ENCODE assay signal across 24 mouse cellular contexts in the genomic region with DNA sequence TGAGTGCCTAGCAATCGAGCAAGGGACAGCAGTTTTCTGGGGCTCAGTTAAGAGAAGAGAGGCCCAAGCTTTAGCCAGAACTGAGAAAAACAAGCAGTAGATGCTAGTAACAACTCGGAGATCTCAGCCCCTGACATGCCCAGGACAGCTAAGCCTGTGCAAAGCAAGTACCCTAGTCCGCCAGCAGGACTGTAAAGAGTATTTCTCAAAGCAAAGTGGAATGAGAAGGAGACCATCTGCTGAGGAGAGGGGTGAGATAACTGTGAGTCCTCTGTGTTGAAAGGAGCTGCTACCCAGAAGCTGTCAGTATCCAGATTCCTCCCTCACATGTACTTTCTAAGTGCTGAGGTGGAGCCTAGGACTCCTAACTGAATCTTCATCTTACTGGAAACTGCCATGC. TPM values are rescaled to one million over a fixed set of nuclear protein-coding genes. Genes with fewer than 3 reads are reported as not detected.
DNase-seq lines count a peak whose midpoint lies in the region; ATAC-seq and TF ChIP-seq lines count a peak whose summit lies in the region.
"Had no signal": no experiment of that assay in that cellular context is flagged by ENCODE, and none has a peak within 500 bp of the region (broad histone marks: within the 10 kb centered on the region; RNA-seq: fewer than 3 reads in every experiment).

No protein-coding gene starts in this region.

- no peak overlapping the region for H3K27ac ChIP-seq in kidney, embryonic 16.5 days (ENCODE audit: low read length)
- H3K27ac ChIP-seq in limb, embryonic 11.5 days (replicated peaks; ENCODE audit: low read depth, low read length): no peak overlapping the region
- no peak overlapping the region for H3K27ac ChIP-seq in lung, postnatal 0 days (ENCODE audit: low read length)
- H3K27ac ChIP-seq: embryonic facial prominence, embryonic 12.5 days; forebrain, embryonic 10.5 days; forebrain, embryonic 15.5 days; hindbrain, embryonic 14.5 days; kidney, embryonic 15.5 days; limb, embryonic 12.5 days; liver, embryonic 15.5 days; macrophage; midbrain, embryonic 13.5 days had no signal

- no peak overlapping the region for H3K9ac ChIP-seq in kidney, embryonic 16.5 days (replicated peaks; ENCODE audit: low read length)
- H3K9ac ChIP-seq in limb, embryonic 11.5 days (ENCODE audit: low read length): no peak overlapping the region
- H3K9ac ChIP-seq in lung, postnatal 0 days (replicated peaks; ENCODE audit: low read depth): no peak overlapping the region
- H3K9ac ChIP-seq: embryonic facial prominence, embryonic 12.5 days; forebrain, embryonic 15.5 days; hindbrain, embryonic 14.5 days; kidney, embryonic 15.5 days; limb, embryonic 12.5 days; liver, embryonic 15.5 days; midbrain, embryonic 13.5 days had no signal

- WGBS in kidney, embryonic 16.5 days: 87% methylated on average over 3 of the region's 3 CpGs
- WGBS in limb, embryonic 11.5 days: 86% methylated on average over 3 of the region's 3 CpGs
- 50% methylated on average over 3 of the region's 3 CpGs for WGBS in lung, postnatal 0 days

- peak; percentile 23; the same call in 1 of the 2 replicates for TF ChIP-seq EP300 in lung, postnatal 0 days (IDR thresholded peaks at IDR 0.05)

- peak; percentile 1 for DNase-seq in kidney, adult 11 months
- DNase-seq in limb, embryonic 11.5 days (ENCODE audit: low spot score): peak; percentile 17
- DNase-seq in lung, postnatal 0 days (ENCODE audit: low spot score): peak; percentile 79
- no peak for DNase-seq in frontal cortex, postnatal 25 days (ENCODE audit: low spot score in 2 of 2)
- DNase-seq: adrenal gland, adult 2 months; B cell, adult 2 months; cerebellum, adult 8-10 months; embryo, embryonic 11 days; gastrocnemius, postnatal 10 days; kidney, adult 18-20 months; kidney, postnatal 36 days; layer of hippocampus, postnatal 36 days had no signal

- H3K4me2 ChIP-seq in kidney, embryonic 16.5 days (replicated peaks; ENCODE audit: low read depth, low read length): no peak overlapping the region
- H3K4me2 ChIP-seq in limb, embryonic 11.5 days (ENCODE audit: low read depth, severe bottlenecking): no peak overlapping the region
- no peak overlapping the region for H3K4me2 ChIP-seq in lung, postnatal 0 days (replicated peaks; ENCODE audit: low read depth, low read length)
- H3K4me2 ChIP-seq: embryonic facial prominence, embryonic 12.5 days; forebrain, embryonic 15.5 days; heart, embryonic 11.5 days; hindbrain, embryonic 14.5 days; kidney, embryonic 15.5 days; limb, embryonic 12.5 days; liver, embryonic 15.5 days; midbrain, embryonic 13.5 days had no signal

- peaks cover 20% of the 10 kb centered on the region for H3K36me3 ChIP-seq in kidney, embryonic 16.5 days (ENCODE audit: insufficient read depth, low read length)
- no peaks in the 10 kb centered on the region; the same call in 1 of the 2 replicates for H3K36me3 ChIP-seq in limb, embryonic 11.5 days (ENCODE audit: control insufficient read depth, insufficient read depth, low read length)
- H3K36me3 ChIP-seq in lung, postnatal 0 days (ENCODE audit: insufficient read depth, low read length): no peaks in the 10 kb centered on the region
- H3K36me3 ChIP-seq: embryonic facial prominence, embryonic 12.5 days; forebrain, embryonic 15.5 days; liver, embryonic 15.5 days had no signal

- TF ChIP-seq CTCF in lung, postnatal 0 days (IDR thresholded peaks at IDR 0.05): peak; percentile 55

- H3K4me1 ChIP-seq in kidney, embryonic 16.5 days (ENCODE audit: insufficient read depth, low read length): peaks cover 4% of the 10 kb centered on the region; the same call in 1 of the 2 replicates
- no peaks in the 10 kb centered on the region for H3K4me1 ChIP-seq in limb, embryonic 11.5 days (ENCODE audit: control insufficient read depth, insufficient read depth, low read length)
- H3K4me1 ChIP-seq in lung, postnatal 0 days (ENCODE audit: insufficient read depth, low read depth, low read length): no peaks in the 10 kb centered on the region
- H3K4me1 ChIP-seq: forebrain, embryonic 10.5 days; forebrain, embryonic 15.5 days; midbrain, embryonic 13.5 days had no signal

- H3K4me3 ChIP-seq in kidney, embryonic 16.5 days (ENCODE audit: low read length): no peak overlapping the region
- H3K4me3 ChIP-seq in limb, embryonic 11.5 days (ENCODE audit: low read depth, low read length): no peak overlapping the region
- H3K4me3 ChIP-seq in lung, postnatal 0 days (ENCODE audit: low read depth, low read length): no peak overlapping the region
- H3K4me3 ChIP-seq: embryonic facial prominence, embryonic 12.5 days; forebrain, embryonic 10.5 days; forebrain, embryonic 15.5 days; kidney, embryonic 15.5 days; limb, embryonic 12.5 days; liver, embryonic 15.5 days; midbrain, embryonic 13.5 days had no signal

- no peak for ATAC-seq in kidney, embryonic 16.5 days (ENCODE audit: low FRiP score, low TSS enrichment)
- ATAC-seq in limb, embryonic 11.5 days (ENCODE audit: insufficient number of reproducible peaks, low FRiP score, low TSS enrichment, low read depth): no peak
- peak; percentile 79 for ATAC-seq in lung, postnatal 0 days
- ATAC-seq in inflammation-experienced regulatory T-cells, adult 6 months: no peak
- ATAC-seq: forebrain, embryonic 15.5 days; midbrain, embryonic 13.5 days had no signal

- H3K27me3 ChIP-seq in kidney, embryonic 16.5 days (ENCODE audit: insufficient read depth, low read length): no peaks in the 10 kb centered on the region
- no peaks in the 10 kb centered on the region for H3K27me3 ChIP-seq in limb, embryonic 11.5 days (ENCODE audit: control insufficient read depth, insufficient read depth, low read length)
- H3K27me3 ChIP-seq in lung, postnatal 0 days (replicated peaks; ENCODE audit: insufficient read depth, low read length): no peaks in the 10 kb centered on the region
- H3K27me3 ChIP-seq: embryonic facial prominence, embryonic 12.5 days; forebrain, embryonic 15.5 days; kidney, embryonic 15.5 days; limb, embryonic 12.5 days; liver, embryonic 15.5 days; midbrain, embryonic 13.5 days had no signal

- no peaks in the 10 kb centered on the region for H3K9me3 ChIP-seq in kidney, embryonic 16.5 days (ENCODE audit: low read length)
- no peaks in the 10 kb centered on the region for H3K9me3 ChIP-seq in limb, embryonic 11.5 days (ENCODE audit: control insufficient read depth, low read length)
- H3K9me3 ChIP-seq in lung, postnatal 0 days (ENCODE audit: low read length): no peaks in the 10 kb centered on the region
- H3K9me3 ChIP-seq: embryonic facial prominence, embryonic 12.5 days; forebrain, embryonic 10.5 days; forebrain, embryonic 15.5 days; kidney, embryonic 15.5 days; limb, embryonic 12.5 days; liver, embryonic 15.5 days; midbrain, embryonic 13.5 days had no signal

RNA-seq across cellular contexts. Expression of a gene that starts 20.5 kb away (rescaled TPM):
- polyA plus RNA-seq in kidney, embryonic 16.5 days (2015; fragmentation: Nextera tagmentation; extraction: Ambion mirVana): 32.9 and 33.1 TPM in 2 replicates
- 21.1 and 24.2 TPM in 2 replicates for polyA plus RNA-seq in limb, embryonic 11.5 days (2014; fragmentation: Nextera tagmentation; extraction: Ambion mirVana)
- 23.1 and 25.8 TPM in 2 replicates for polyA plus RNA-seq in lung, postnatal 0 days (2015; fragmentation: Nextera tagmentation; extraction: Ambion mirVana)
- polyA plus RNA-seq in inflammation-experienced regulatory T-cells, adult 6 months (2017; shearing (Covaris generic)): 10 to 100 TPM; 15.6 to 20.2 (median 20.0) TPM

RNA-seq across cellular contexts. Expression of a gene that starts 41.9 kb away (rescaled TPM):
- polyA plus RNA-seq in kidney, embryonic 16.5 days (2015; fragmentation: Nextera tagmentation; extraction: Ambion mirVana): 167 and 174 TPM in 2 replicates
- 85.5 and 91.0 TPM in 2 replicates for polyA plus RNA-seq in limb, embryonic 11.5 days (2014; fragmentation: Nextera tagmentation; extraction: Ambion mirVana)
- 151 and 177 TPM in 2 replicates for polyA plus RNA-seq in lung, postnatal 0 days (2015; fragmentation: Nextera tagmentation; extraction: Ambion mirVana)
- polyA plus RNA-seq in inflammation-experienced regulatory T-cells, adult 6 months (2017; shearing (Covaris generic)): 10 to 100 TPM; 10.0 to 16.8 (median 10.8) TPM

Comparison
In these comparisons a context has a peak if more than half of its experiments do, and no peak if none do; other contexts are left out.
1. DNase-seq: peak in kidney, adult 11 months (single experiment), limb, embryonic 11.5 days (single experiment) and lung, postnatal 0 days (single experiment); none in frontal cortex, postnatal 25 days (0 of 2).